Mouse (Mus musculus) heart, embryonic 14.5 days (tissue): ENCODE results near the gene Synj2. TPM values are rescaled to one million over a fixed set of nuclear protein-coding genes. Genes with fewer than 3 reads are reported as not detected.

Experiments
- ATAC-seq: fragments of 200-750 bp; cut with Nextera tagmentation; 2 replicates; pipeline ENCODE4 v1.8.0; 2017; ENCODE audit warnings: low read depth, moderate TSS enrichment; ENCODE audit not compliant: insufficient number of reproducible peaks, insufficient read depth, low FRiP score
- H3K27ac ChIP-seq, 2 experiments: fragments of 200-500 bp in 1 of 2; fragments of 300-500 bp in 1 of 2; sonication (generic) in 1 of 2; replicated peaks in 1 of 2; 2 replicates each; pipeline ENCODE4 v1.5.1; 2012 to 2014; ENCODE audit warnings: low read depth in 2 of 2, low read length in 2 of 2, control low read depth in 1 of 2, mild to moderate bottlenecking in 1 of 2, mixed read lengths in 1 of 2; ENCODE audit not compliant: control insufficient read depth in 1 of 2, insufficient read depth in 1 of 2
- H3K27me3 ChIP-seq: fragments of 300-500 bp; sonication (generic); 2 replicates; pipeline ENCODE4 v1.6.1; 2014; ENCODE audit warnings: mild to moderate bottlenecking, low read length, control low read depth; ENCODE audit not compliant: control insufficient read depth, insufficient read depth
- H3K36me3 ChIP-seq: fragments of 300-500 bp; sonication (generic); 2 replicates; pipeline ENCODE4 v1.6.1; 2014; ENCODE audit warnings: mild to moderate bottlenecking, control low read depth, low read length, mixed read lengths; ENCODE audit not compliant: control insufficient read depth, insufficient read depth
- H3K4me1 ChIP-seq, 2 experiments: fragments of 200-500 bp in 1 of 2; fragments of 300-500 bp in 1 of 2; sonication (generic) in 1 of 2; 2 replicates each; pipeline ENCODE4 v1.6.1; 2012 to 2014; ENCODE audit warnings: low read length in 2 of 2, control low read depth in 1 of 2, mixed read lengths in 1 of 2; ENCODE audit not compliant: control insufficient read depth in 2 of 2, insufficient read depth in 2 of 2
- H3K4me2 ChIP-seq: fragments of 300-500 bp; sonication (generic); 2 replicates; pipeline ENCODE4 v1.6.1; 2014; ENCODE audit warnings: mild to moderate bottlenecking, low read length
- H3K4me3 ChIP-seq, 2 experiments: fragments of 200-500 bp in 1 of 2; fragments of 300-500 bp in 1 of 2; sonication (generic) in 1 of 2; 2 replicates each; pipeline ENCODE4 v1.5.1; 2012 to 2014; ENCODE audit warnings: low read length in 2 of 2, mild to moderate bottlenecking in 2 of 2, control low read depth in 1 of 2, low read depth in 1 of 2, moderate library complexity in 1 of 2; ENCODE audit not compliant: control insufficient read depth in 1 of 2, insufficient read depth in 1 of 2
- H3K9ac ChIP-seq: fragments of 300-500 bp; sonication (generic); 2 replicates; pipeline ENCODE4 v1.6.1; 2014; ENCODE audit warnings: mild to moderate bottlenecking, low read length
- H3K9me3 ChIP-seq: fragments of 300-500 bp; sonication (generic); 2 replicates; pipeline ENCODE4 v1.6.1; 2016; ENCODE audit warnings: low read length, control low read depth; ENCODE audit not compliant: control insufficient read depth
- WGBS: fragments of 180-500 bp; shearing (Covaris S2); extraction: QIAGEN DNeasy Blood & Tissue Kit; methylation state at CpG from one replicate; pipeline ENCODE4 v1.1.7; 2014; 5-methylcytosine and 5-hydroxymethylcytosine counted together
- polyA plus RNA-seq: library from polyadenylated mRNA; unstranded; fragments of >200 nt; fragmentation: Nextera tagmentation; extraction: Ambion mirVana; gene quantifications from 2 replicates; pipeline ENCODE4 v1.2.1, GENCODE M21; 2014

Synj2 gene
- polyA plus RNA-seq, 1 experiment from 2014 or later, result 4.3 TPM

- no peak overlapping the region for H3K9ac ChIP-seq
- peaks cover 51 to 76% of the 10 kb centered on the region in 2 experiments for H3K4me1 ChIP-seq
- no peak for ATAC-seq
Measured at GRCm38 (mm10) chr17:6000864-6001319, 59.8 kb downstream of the Synj2 start.

GRCm38 (mm10) chr17:6001389-6001788, 60.3 kb downstream of the Synj2 start:
- H3K9ac ChIP-seq, result no peak overlapping the region
- no peak overlapping the region for H3K4me2 ChIP-seq
- H3K27ac ChIP-seq, result 0 out of 4 replicates have a peak overlapping the region, but pooled peaks of 1 of the 2 experiments have one; percentile 16
- no peaks in the 10 kb centered on the region for H3K27me3 ChIP-seq
- no peak for ATAC-seq
- H3K4me1 ChIP-seq, result peaks cover 53 to 76% of the 10 kb centered on the region in 2 experiments
- H3K36me3 ChIP-seq, result 0 out of 2 replicates have a peak, but pooled peaks cover 8% of the 10 kb centered on the region
- H3K9me3 ChIP-seq, result no peaks in the 10 kb centered on the region
- no peak overlapping the region for H3K4me3 ChIP-seq
- 79% methylated on average over 6 of the region's 6 CpGs for WGBS

More at GRCm38 (mm10) chr17:6000864-6001319, 59.8 kb downstream of the Synj2 start:
- no peak overlapping the region for H3K4me3 ChIP-seq
- H3K4me2 ChIP-seq, result no peak overlapping the region
- 0 out of 2 replicates have a peak, but pooled peaks cover 8% of the 10 kb centered on the region for H3K36me3 ChIP-seq
- no peak overlapping the region for H3K27ac ChIP-seq
- 90% methylated on average over 8 of the region's 8 CpGs for WGBS
- no peaks in the 10 kb centered on the region for H3K9me3 ChIP-seq
- H3K27me3 ChIP-seq, result no peaks in the 10 kb centered on the region

- 0 out of 4 replicates have a peak overlapping the region, but pooled peaks of 1 of the 2 experiments have one; percentile 16 for H3K27ac ChIP-seq
- ATAC-seq, result no peak
- peaks cover 51 to 74% of the 10 kb centered on the region in 2 experiments for H3K4me1 ChIP-seq
- WGBS, result 59% methylated on average over 7 of the region's 7 CpGs
- no peak overlapping the region for H3K9ac ChIP-seq
- H3K9me3 ChIP-seq, result no peaks in the 10 kb centered on the region
- no peak overlapping the region for H3K4me2 ChIP-seq
- H3K4me3 ChIP-seq, result no peak overlapping the region
- H3K27me3 ChIP-seq, result no peaks in the 10 kb centered on the region
- 0 out of 2 replicates have a peak, but pooled peaks cover 8% of the 10 kb centered on the region for H3K36me3 ChIP-seq
Measured at GRCm38 (mm10) chr17:6001836-6002235, 60.8 kb downstream of the Synj2 start.

- Histone ChIP-seq H3K27ac (peak overlapping the region in 1 of 2 experiments; percentile 85; a peak in 1 of 4 replicates), H3K4me1 (peaks cover 54 to 80% of the 10 kb centered on the region in 2 experiments), H3K27me3 (no peaks in the 10 kb centered on the region), H3K9me3 (no peaks in the 10 kb centered on the region), H3K9ac (no peak overlapping the region), H3K4me2 (no peak overlapping the region), H3K36me3 (0 out of 2 replicates have a peak, but pooled peaks cover 8% of the 10 kb centered on the region), H3K4me3 (no peak overlapping the region)
- 96% methylated on average over 6 of the region's 6 CpGs for WGBS
- no peak for ATAC-seq
Measured at GRCm38 (mm10) chr17:6002563-6002962, 61.5 kb downstream of the Synj2 start.

- ATAC-seq, result no peak
- no peak overlapping the region for H3K9ac ChIP-seq
- H3K4me2 ChIP-seq, result no peak overlapping the region
- H3K9me3 ChIP-seq, result no peaks in the 10 kb centered on the region
- WGBS, result 40% methylated on average over 6 of the region's 6 CpGs
- no peaks in the 10 kb centered on the region for H3K27me3 ChIP-seq
- H3K4me3 ChIP-seq, result no peak overlapping the region
- H3K36me3 ChIP-seq, result peaks cover 12% of the 10 kb centered on the region
- H3K27ac ChIP-seq, result peak overlapping the region; percentile 68 to 85
- peaks cover 51 to 82% of the 10 kb centered on the region in 2 experiments for H3K4me1 ChIP-seq
Measured at GRCm38 (mm10) chr17:6003661-6004060, 62.6 kb downstream of the Synj2 start.

- Histone ChIP-seq H3K9me3 (no peaks in the 10 kb centered on the region), H3K27me3 (no peaks in the 10 kb centered on the region), H3K27ac (peak overlapping the region; percentile 63 to 88), H3K9ac (no peak overlapping the region; the same call in 1 of the 2 replicates), H3K36me3 (peaks cover 24% of the 10 kb centered on the region), H3K4me3 (no peak overlapping the region), H3K4me1 (peaks cover 49 to 80% of the 10 kb centered on the region in 2 experiments), H3K4me2 (0 out of 2 replicates have a peak overlapping the region, but pooled peaks have one; percentile 2)
- 0 out of 2 replicates have a peak, but pooled peaks have one; percentile 33 for ATAC-seq
- 10% methylated on average over 12 of the region's 14 CpGs for WGBS
Measured at GRCm38 (mm10) chr17:6005246-6005637, 64.2 kb downstream of the Synj2 start.

- H3K4me2 ChIP-seq, result 0 out of 2 replicates have a peak overlapping the region, but pooled peaks have one; percentile 6
- no peaks in the 10 kb centered on the region for H3K9me3 ChIP-seq
- H3K4me3 ChIP-seq, result no peak overlapping the region
- peaks cover 28% of the 10 kb centered on the region for H3K36me3 ChIP-seq
- ATAC-seq, result peak; percentile 60
- peaks cover 49 to 78% of the 10 kb centered on the region in 2 experiments for H3K4me1 ChIP-seq
- WGBS, result 30% methylated on average over 13 of the region's 14 CpGs
- peak overlapping the region; percentile 47; the same call in 1 of the 2 replicates for H3K9ac ChIP-seq
- H3K27me3 ChIP-seq, result no peaks in the 10 kb centered on the region
- H3K27ac ChIP-seq, result peak overlapping the region; percentile 75 to 88
Measured at GRCm38 (mm10) chr17:6005638-6006471, 64.8 kb downstream of the Synj2 start.
